Mouse (Mus musculus) C2C12 (cell line): ENCODE results near the gene Angptl1.

Experiments used
- CTCF ChIP-seq: IDR thresholded peaks from one replicate; pipeline ENCODE4 v1.5.1; 2011; ENCODE audit not compliant: control insufficient read depth, insufficient read depth, insufficient read length
- FOSL1 ChIP-seq: IDR thresholded peaks from one replicate; pipeline ENCODE4 v1.8.0; 2011; ENCODE audit warnings: mild to moderate bottlenecking, low read length; ENCODE audit not compliant: poor library complexity, insufficient read depth, severe bottlenecking
- MAX ChIP-seq: IDR thresholded peaks from one replicate; pipeline ENCODE4 v1.6.1; 2011; ENCODE audit warnings: mild to moderate bottlenecking, control low read depth
- MYOD1 ChIP-seq: IDR thresholded peaks from one replicate; pipeline ENCODE4 v1.6.1; 2011; ENCODE audit warnings: low read depth; ENCODE audit not compliant: control insufficient read depth, insufficient read length
- USF1 ChIP-seq: IDR thresholded peaks from one replicate; pipeline ENCODE4 v1.6.1; 2011; ENCODE audit warnings: low read depth, mild to moderate bottlenecking, control low read depth, moderate library complexity

- no peak for TF ChIP-seq CTCF
- TF ChIP-seq MYOD1: no peak
- TF ChIP-seq MAX: no peak
- no peak for TF ChIP-seq FOSL1
- TF ChIP-seq USF1: no peak
These were observed 21.4 kb downstream of the Angptl1 start for GRCm38 (mm10) chr1:156859711-156860250.
